Mouse (Mus musculus) ES-Bruce4 (cell line): ENCODE measurements at regions not wholly inside any gene's neighbourhood (a gene's known extent, or its start where the extent isn't known, plus 50 kb on each side); places are given as distances from the start of the nearest gene placed in this dataset.
A peak's percentile ranks its signal among the peaks of the same experiment; 100 is the strongest.
"Not testable (repeated sequence)": the region's sequence is repeated elsewhere in the genome, so short reads cannot be mapped to it uniquely, and the experiment has no call there.

ENCODE experiments used
- H3K27ac ChIP-seq: 2 replicates; pipeline ENCODE4 v1.5.1; 2012; ENCODE audit warnings: low read length, inconsistent platforms; ENCODE audit not compliant: insufficient read depth
- H3K27me3 ChIP-seq: 2 replicates; pipeline ENCODE4 v1.6.1; 2012; ENCODE audit warnings: mild to moderate bottlenecking, low read length, inconsistent platforms; ENCODE audit not compliant: control insufficient read depth, poor library complexity, insufficient read depth, severe bottlenecking
- H3K36me3 ChIP-seq: 2 replicates; pipeline ENCODE4 v1.6.1; 2012; ENCODE audit warnings: inconsistent platforms, mild to moderate bottlenecking, low read length, moderate library complexity; ENCODE audit not compliant: control insufficient read depth, poor library complexity, insufficient read depth, severe bottlenecking
- H3K4me1 ChIP-seq: one replicate; pipeline ENCODE4 v1.8.1; 2011; ENCODE audit warnings: low read length; ENCODE audit not compliant: control insufficient read depth, insufficient read depth
- H3K4me3 ChIP-seq: 2 replicates; pipeline ENCODE4 v1.5.1; 2011; ENCODE audit warnings: low read depth, mild to moderate bottlenecking, low read length
- H3K9ac ChIP-seq: 2 replicates; pipeline ENCODE4 v1.6.1; 2012; ENCODE audit warnings: low read depth, mild to moderate bottlenecking, inconsistent platforms; ENCODE audit not compliant: poor library complexity, severe bottlenecking
- H3K9me3 ChIP-seq: replicated peaks from 2 replicates; pipeline ENCODE4 v1.6.1; 2012; ENCODE audit warnings: mild to moderate bottlenecking, low read length, inconsistent platforms; ENCODE audit not compliant: control insufficient read depth, poor library complexity, insufficient read depth, severe bottlenecking
- EP300 ChIP-seq: IDR thresholded peaks from 2 replicates; pipeline ENCODE4 v1.6.1; 2011; ENCODE audit warnings: low read depth, low read length; ENCODE audit not compliant: insufficient read depth

- peaks cover 21% of the 10 kb centered on the region for H3K9me3 ChIP-seq
- 0 out of 2 replicates have a peak, but pooled peaks have one; percentile 9 for TF ChIP-seq EP300
- H3K9ac ChIP-seq, H3K4me3 ChIP-seq, H3K4me1 ChIP-seq, H3K36me3 ChIP-seq, H3K27me3 ChIP-seq: not testable (repeated sequence)
- peak overlapping the region; percentile 72; the same call in 1 of the 2 replicates for H3K27ac ChIP-seq
These were observed 1015.2 kb upstream of the Tmeff2 start for GRCm38 (mm10) chr1:49885271-49885670.
